Mouse (Mus musculus) cortical plate, adult 2 months (tissue): ENCODE measurements around the gene Usp7.

Experiments
- CTCF ChIP-seq: fragments of 200-500 bp; IDR thresholded peaks from 2 replicates; pipeline ENCODE4 v1.5.1; 2011; ENCODE audit warnings: mild to moderate bottlenecking, control low read depth, low read length; ENCODE audit not compliant: insufficient read depth; ENCODE audit errors: extremely low read depth
- POLR2A ChIP-seq: fragments of 200-500 bp; IDR thresholded peaks from 2 replicates; pipeline ENCODE4 v1.6.1; 2011; ENCODE audit warnings: mild to moderate bottlenecking, low read length, control low read depth; ENCODE audit not compliant: insufficient read depth; ENCODE audit errors: extremely low read depth

DNA sequence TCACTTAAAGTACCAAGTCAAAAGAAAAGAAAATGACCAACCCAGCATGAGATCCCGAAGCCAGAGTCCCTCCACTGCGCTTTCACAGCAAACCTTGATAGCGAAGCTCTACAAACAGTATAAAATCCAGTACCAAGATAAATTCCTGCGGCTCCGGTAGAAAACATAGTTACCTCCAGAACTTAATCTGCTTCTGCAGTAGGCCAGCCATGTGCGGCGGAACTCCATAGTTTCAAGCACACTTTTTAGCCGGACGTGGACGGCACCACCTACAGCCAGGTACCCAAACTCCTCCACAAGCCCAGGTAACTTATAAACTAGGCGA lies 54.8 kb downstream of the Usp7 start:
- no peak for TF ChIP-seq CTCF
- TF ChIP-seq POLR2A, result no peak
